Mouse (Mus musculus): ENCODE data around the gene Gm4763. TPM values are rescaled to one million over a fixed set of nuclear protein-coding genes. Genes with fewer than 3 reads are reported as not detected.

Gm4763 gene
- polyA plus RNA-seq (2017; shearing (Covaris generic)) = 1 to 10 TPM in 1 of 2 experiments, not detected in 1; 2.5 TPM

GRCm38 (mm10) chr7:24726808-24727207, at the start of gene Gm4763:
Gm4763 (minus strand) TSS chr7:24726908.

DNA sequence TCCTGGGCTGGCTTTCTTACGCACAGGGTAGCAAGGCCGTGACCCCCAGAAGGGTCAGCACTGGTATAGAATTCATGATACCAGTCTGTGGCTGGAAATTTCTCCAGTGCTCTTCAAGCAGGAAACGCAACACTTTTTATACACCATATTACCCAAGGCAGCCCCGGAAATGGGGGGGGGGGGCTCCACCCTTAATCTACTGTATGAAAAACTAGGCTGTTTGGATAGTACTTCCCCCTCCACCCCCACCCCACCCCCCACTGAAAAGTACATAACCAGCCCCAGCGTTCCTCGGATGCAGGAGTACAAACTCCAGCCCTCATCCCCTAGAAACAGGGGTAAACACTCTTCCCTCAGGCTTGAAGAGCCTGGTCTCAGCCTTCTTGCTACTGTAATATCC, 33.5 kb upstream of the Gm4763 start, which contains the start of gene Cd177:
Gene Cd177, minus strand, starts transcription at position 101 of the 400 bp plus-strand sequence.

DNA sequence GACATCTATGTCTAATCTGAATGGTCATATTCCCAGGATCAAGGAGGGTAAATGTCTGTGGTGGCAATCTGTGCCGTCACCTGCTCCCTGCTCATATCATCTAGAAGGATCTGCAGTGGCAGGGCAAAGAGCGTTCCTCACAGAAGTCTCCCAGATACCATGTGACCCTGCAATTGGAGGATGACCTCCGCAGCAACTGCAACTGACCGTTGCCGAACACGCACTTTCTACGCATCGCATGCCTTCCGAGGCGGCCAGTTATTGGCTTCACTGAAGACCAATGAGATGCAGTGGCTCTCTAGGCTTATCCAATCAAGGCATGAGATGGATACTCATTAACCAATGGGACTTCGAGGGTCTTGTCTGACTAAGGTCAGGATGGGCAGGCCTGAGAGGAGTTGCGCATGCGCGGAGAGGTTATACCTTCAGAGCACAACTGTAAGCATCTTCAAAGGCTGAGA, 17.8 kb downstream of the Gm4763 start, which contains the start of gene BC049730:
Gene BC049730, plus strand, starts transcription at position 411 of the 461 bp plus-strand sequence.

DNA sequence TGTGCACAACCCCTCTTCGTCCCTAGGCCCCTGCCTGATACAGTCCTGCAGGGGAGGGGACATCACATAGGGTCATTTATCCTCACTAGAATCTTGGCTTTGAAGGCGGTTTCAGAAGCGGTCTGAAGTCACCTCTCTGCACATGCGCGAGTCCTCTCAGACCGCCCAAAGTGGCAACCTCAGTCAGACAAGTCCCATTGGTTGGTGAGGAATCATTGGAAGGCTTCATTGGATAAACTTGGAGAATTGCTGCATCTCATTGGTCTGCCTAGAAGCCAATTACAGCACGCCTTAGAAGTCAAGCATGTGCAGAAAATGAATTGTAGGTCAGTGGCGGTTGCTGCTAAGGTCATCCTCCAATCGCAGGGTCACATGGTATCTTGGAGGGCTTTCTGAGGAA, 50.1 kb downstream of the Gm4763 start, which contains the start of gene Tex101:
Gene Tex101, minus strand, starts transcription at position 101 of the 400 bp plus-strand sequence.

Other genes starting within 250 kb of the Gm4763 start
- gene Cadm4, start 244.9 kb downstream of the Gm4763 start, polyA plus RNA-seq (2017; shearing (Covaris generic)) = under 1 TPM; 0.42 to 0.82 TPM
- gene Zfp428, start 219.9 kb downstream of the Gm4763 start, polyA plus RNA-seq (2017; shearing (Covaris generic)) = 1 to 10 TPM; 1.0 to 1.5 TPM
- gene AC161166.1, start 214.5 kb downstream of the Gm4763 start, polyA plus RNA-seq (2017; shearing (Covaris generic)) = 1 to 10 TPM in 1 of 2 experiments, not detected in 1; 1.1 TPM
- gene Irgq, start 196.2 kb downstream of the Gm4763 start, polyA plus RNA-seq (2017; shearing (Covaris generic)) = 1 to 10 TPM; 3.9 to 6.5 TPM
- not detected for gene Pinlyp, start 180.8 kb downstream of the Gm4763 start, polyA plus RNA-seq (2017; shearing (Covaris generic))
- gene Xrcc1, start 180.6 kb downstream of the Gm4763 start, polyA plus RNA-seq (2017; shearing (Covaris generic)) = 10 to 100 TPM; 60.5 to 60.6 TPM
- gene Ethe1, start 139.4 kb downstream of the Gm4763 start, polyA plus RNA-seq (2017; shearing (Covaris generic)) = 10 to 100 TPM; 19.5 to 23.6 TPM
- under 1 TPM; 0.27 to 0.58 TPM for gene Zfp575, start 139.3 kb downstream of the Gm4763 start, polyA plus RNA-seq (2017; shearing (Covaris generic))
- 1 to 10 TPM in 1 of 2 experiments, under 1 TPM in 1; 0.71 to 1.9 TPM for gene Phldb3, start 116.1 kb downstream of the Gm4763 start, polyA plus RNA-seq (2017; shearing (Covaris generic))
- gene Lypd3, start 90.4 kb downstream of the Gm4763 start, polyA plus RNA-seq (2017; shearing (Covaris generic)) = 1 to 10 TPM in 1 of 2 experiments, under 1 TPM in 1; 0.19 to 1.1 TPM
- gene Tex101, start 50.2 kb downstream of the Gm4763 start, polyA plus RNA-seq (2017; shearing (Covaris generic)) = under 1 TPM in 1 of 2 experiments, not detected in 1; 0.36 TPM
- under 1 TPM; 0.13 to 0.31 TPM for gene BC049730, start 17.7 kb downstream of the Gm4763 start, polyA plus RNA-seq (2017; shearing (Covaris generic))
- gene Cd177, start 33.4 kb upstream of the Gm4763 start, polyA plus RNA-seq (2017; shearing (Covaris generic)) = under 1 TPM; 0.33 to 0.34 TPM
- gene Ceacam10, start 50.3 kb upstream of the Gm4763 start, polyA plus RNA-seq (2017; shearing (Covaris generic)) = 1 to 10 TPM in 1 of 2 experiments, under 1 TPM in 1; 0.82 to 1.6 TPM
- 10 to 100 TPM; 35.8 to 42.4 TPM for gene Gm9844, start 135.3 kb upstream of the Gm4763 start, polyA plus RNA-seq (2017; shearing (Covaris generic))
- gene Lypd4, start 143.0 kb upstream of the Gm4763 start, polyA plus RNA-seq (2017; shearing (Covaris generic)) = not detected
- under 1 TPM in 1 of 2 experiments, not detected in 1; 0.23 TPM for gene Dmrtc2, start 143.1 kb upstream of the Gm4763 start, polyA plus RNA-seq (2017; shearing (Covaris generic))
- gene Rps19, start 157.5 kb upstream of the Gm4763 start, polyA plus RNA-seq (2017; shearing (Covaris generic)) = 1,000 to 10,000 TPM; 3,658 to 5,329 TPM
- gene Cd79a, start 170.5 kb upstream of the Gm4763 start, polyA plus RNA-seq (2017; shearing (Covaris generic)) = 10 to 100 TPM; 20.1 to 49.7 TPM
- 1,000 to 10,000 TPM; 1,361 to 1,690 TPM for gene Arhgef1, start 176.0 kb upstream of the Gm4763 start, polyA plus RNA-seq (2017; shearing (Covaris generic))
- not detected for gene Gm4881, start 217.6 kb upstream of the Gm4763 start, polyA plus RNA-seq (2017; shearing (Covaris generic))
- gene Rabac1, start 245.8 kb upstream of the Gm4763 start, polyA plus RNA-seq (2017; shearing (Covaris generic)) = 100 to 1,000 TPM; 598 to 776 TPM

Data from inflammation-experienced regulatory T-cells (primary cell).